Comparison of ENCODE assay signal across 8 mouse cellular contexts in genomic region chr17:47738066-47738878, GRCm38 (mm10). TPM values are rescaled to one million over a fixed set of nuclear protein-coding genes. Genes with fewer than 3 reads are reported as not detected.
DNase-seq lines count a peak whose midpoint lies in the region; ATAC-seq lines count a peak whose summit lies in the region.

No protein-coding gene starts in this region.

- H3K36me3 ChIP-seq in forebrain, embryonic 13.5 days (ENCODE audit: poor library complexity, severe bottlenecking) = no peaks in the 10 kb centered on the region
- H3K36me3 ChIP-seq in hindbrain, embryonic 12.5 days = no peaks in the 10 kb centered on the region
- no peaks in the 10 kb centered on the region for H3K36me3 ChIP-seq in limb, embryonic 15.5 days
- no peaks in the 10 kb centered on the region for H3K36me3 ChIP-seq in midbrain, embryonic 14.5 days (ENCODE audit: control insufficient read depth, insufficient read depth, low read length)
- H3K36me3 ChIP-seq in splenic B cell, adult 2 months (ENCODE audit: control insufficient read depth, insufficient read depth, low read length, poor library complexity, severe bottlenecking) = no peaks in the 10 kb centered on the region; the same call in 1 of the 2 replicates

- peak overlapping the region; percentile 56 for H3K4me3 ChIP-seq in forebrain, embryonic 13.5 days
- peak overlapping the region; percentile 50 for H3K4me3 ChIP-seq in hindbrain, embryonic 12.5 days
- H3K4me3 ChIP-seq in limb, embryonic 15.5 days = peak overlapping the region; percentile 87
- peak overlapping the region; percentile 56 for H3K4me3 ChIP-seq in midbrain, embryonic 14.5 days (replicated peaks; ENCODE audit: low read depth, low read length)

- peak overlapping the region; percentile 91 for H3K4me2 ChIP-seq in forebrain, embryonic 13.5 days
- peak overlapping the region; percentile 90 for H3K4me2 ChIP-seq in hindbrain, embryonic 12.5 days (replicated peaks)
- H3K4me2 ChIP-seq in limb, embryonic 15.5 days = peak overlapping the region; percentile 94
- H3K4me2 ChIP-seq in midbrain, embryonic 14.5 days (ENCODE audit: low read length) = peak overlapping the region; percentile 95

- peaks cover 27% of the 10 kb centered on the region for H3K4me1 ChIP-seq in forebrain, embryonic 13.5 days
- peaks cover 29% of the 10 kb centered on the region for H3K4me1 ChIP-seq in hindbrain, embryonic 12.5 days
- H3K4me1 ChIP-seq in limb, embryonic 15.5 days = peaks cover 24% of the 10 kb centered on the region
- H3K4me1 ChIP-seq in midbrain, embryonic 14.5 days (ENCODE audit: control insufficient read depth, insufficient read depth, low read length) = peaks cover 13% of the 10 kb centered on the region

- peak overlapping the region; percentile 12 for H3K9ac ChIP-seq in forebrain, embryonic 13.5 days
- peak overlapping the region; percentile 70 for H3K9ac ChIP-seq in hindbrain, embryonic 12.5 days
- peak overlapping the region; percentile 42 for H3K9ac ChIP-seq in limb, embryonic 15.5 days
- H3K9ac ChIP-seq in midbrain, embryonic 14.5 days (replicated peaks; ENCODE audit: low read length) = peak overlapping the region; percentile 50

- peak; percentile 17 for ATAC-seq in cerebellum, adult (ENCODE audit: insufficient number of reproducible peaks, low FRiP score, low TSS enrichment)
- peak; percentile 27 for ATAC-seq in forebrain, embryonic 13.5 days
- peak; percentile 55 for ATAC-seq in hindbrain, embryonic 12.5 days (ENCODE audit: low FRiP score)
- peak; percentile 72 for ATAC-seq in limb, embryonic 15.5 days (ENCODE audit: insufficient number of reproducible peaks, low FRiP score, low TSS enrichment, low read depth)
- ATAC-seq in midbrain, embryonic 14.5 days (ENCODE audit: low FRiP score, low TSS enrichment) = peak; percentile 29

- WGBS in forebrain, embryonic 13.5 days = 1% methylated on average over 53 of the region's 61 CpGs
- under 1% methylated on average over 49 of the region's 61 CpGs for WGBS in hindbrain, embryonic 12.5 days
- WGBS in limb, embryonic 15.5 days = under 1% methylated on average over 51 of the region's 61 CpGs
- under 1% methylated on average over 53 of the region's 61 CpGs for WGBS in midbrain, embryonic 14.5 days

- no peaks in the 10 kb centered on the region for H3K9me3 ChIP-seq in forebrain, embryonic 13.5 days (replicated peaks)
- no peaks in the 10 kb centered on the region for H3K9me3 ChIP-seq in hindbrain, embryonic 12.5 days (replicated peaks)
- no peaks in the 10 kb centered on the region for H3K9me3 ChIP-seq in limb, embryonic 15.5 days
- no peaks in the 10 kb centered on the region for H3K9me3 ChIP-seq in midbrain, embryonic 14.5 days (ENCODE audit: control insufficient read depth, low read length)

- no peak overlapping the region for H3K27ac ChIP-seq in forebrain, embryonic 13.5 days
- peak overlapping the region; percentile 52; the same call in 1 of the 2 replicates for H3K27ac ChIP-seq in hindbrain, embryonic 12.5 days
- H3K27ac ChIP-seq in limb, embryonic 15.5 days = peak overlapping the region; percentile 94
- H3K27ac ChIP-seq in midbrain, embryonic 14.5 days (replicated peaks; ENCODE audit: low read depth, low read length) = no peak overlapping the region

- peak; percentile 76 to 78 for DNase-seq in adrenal gland, adult (ENCODE audit: inconsistent age in 2 of 2, low spot score in 1 of 2)
- DNase-seq in adrenal gland, postnatal 4 days (ENCODE audit: low spot score in 2 of 2) = no peak
- peak; percentile 51 for DNase-seq in midbrain, embryonic 14.5 days
- peak; percentile 91 for DNase-seq in splenic B cell, adult 2 months (ENCODE audit: low read depth, low spot score)

- H3K27me3 ChIP-seq in forebrain, embryonic 13.5 days = peaks cover 34% of the 10 kb centered on the region
- H3K27me3 ChIP-seq in hindbrain, embryonic 12.5 days = peaks cover 32% of the 10 kb centered on the region
- H3K27me3 ChIP-seq in limb, embryonic 15.5 days = no peaks in the 10 kb centered on the region
- peaks cover 23% of the 10 kb centered on the region for H3K27me3 ChIP-seq in midbrain, embryonic 14.5 days (ENCODE audit: control insufficient read depth, insufficient read depth, low read length)
- H3K27me3 ChIP-seq in splenic B cell, adult 2 months (ENCODE audit: control insufficient read depth, insufficient read depth, low read length, poor library complexity, severe bottlenecking) = no peaks in the 10 kb centered on the region

RNA-seq across cellular contexts. Expression of gene Tfeb, which starts 1.4 kb away (rescaled TPM):
- total RNA-seq in adrenal gland, postnatal 4 days (2021) = 10 to 100 TPM; 22.1 to 22.3 TPM
- polyA plus RNA-seq in forebrain, embryonic 13.5 days (2015; fragmentation: Nextera tagmentation; extraction: Ambion mirVana) = 1.5 and 1.7 TPM in 2 replicates
- polyA plus RNA-seq in hindbrain, embryonic 12.5 days (2016; fragmentation: Nextera tagmentation; extraction: Ambion mirVana) = 4.9 TPM in 2 replicates
- polyA plus RNA-seq in limb, embryonic 15.5 days (2015; fragmentation: Nextera tagmentation; extraction: Ambion mirVana) = 13.0 and 14.1 TPM in 2 replicates
- polyA plus RNA-seq in midbrain, embryonic 14.5 days (2014; fragmentation: Nextera tagmentation; extraction: Ambion mirVana) = 1.6 and 2.7 TPM in 2 replicates

RNA-seq across cellular contexts. Expression of gene Pgc, which starts 11.6 kb away (rescaled TPM):
- not detected for total RNA-seq in adrenal gland, postnatal 4 days (2021)
- polyA plus RNA-seq in forebrain, embryonic 13.5 days (2015; fragmentation: Nextera tagmentation; extraction: Ambion mirVana) = not detected in 2 replicates
- polyA plus RNA-seq in hindbrain, embryonic 12.5 days (2016; fragmentation: Nextera tagmentation; extraction: Ambion mirVana) = not detected in 2 replicates
- 0.10 and 0.16 TPM in 2 replicates for polyA plus RNA-seq in limb, embryonic 15.5 days (2015; fragmentation: Nextera tagmentation; extraction: Ambion mirVana)
- polyA plus RNA-seq in midbrain, embryonic 14.5 days (2014; fragmentation: Nextera tagmentation; extraction: Ambion mirVana) = not detected in 2 replicates

RNA-seq across cellular contexts. Expression of gene Prickle4, which starts 43.7 kb away (rescaled TPM):
- total RNA-seq in adrenal gland, postnatal 4 days (2021) = 1 to 10 TPM; 1.4 to 2.6 TPM
- not detected in 2 replicates for polyA plus RNA-seq in forebrain, embryonic 13.5 days (2015; fragmentation: Nextera tagmentation; extraction: Ambion mirVana)
- polyA plus RNA-seq in hindbrain, embryonic 12.5 days (2016; fragmentation: Nextera tagmentation; extraction: Ambion mirVana) = 0.63 and 1.2 TPM in 2 replicates
- 0.27 TPM in 1 of 2 replicates, not detected in the other for polyA plus RNA-seq in limb, embryonic 15.5 days (2015; fragmentation: Nextera tagmentation; extraction: Ambion mirVana)
- 2.1 TPM in 1 of 2 replicates, not detected in the other for polyA plus RNA-seq in midbrain, embryonic 14.5 days (2014; fragmentation: Nextera tagmentation; extraction: Ambion mirVana)

RNA-seq across cellular contexts. Expression of gene Gm21981, which starts 44.0 kb away (rescaled TPM):
- total RNA-seq in adrenal gland, postnatal 4 days (2021) = 1 to 10 TPM; 1.5 to 1.7 TPM
- 0.21 and 0.54 TPM in 2 replicates for polyA plus RNA-seq in forebrain, embryonic 13.5 days (2015; fragmentation: Nextera tagmentation; extraction: Ambion mirVana)
- 0.23 and 0.27 TPM in 2 replicates for polyA plus RNA-seq in hindbrain, embryonic 12.5 days (2016; fragmentation: Nextera tagmentation; extraction: Ambion mirVana)
- 0.13 and 0.41 TPM in 2 replicates for polyA plus RNA-seq in limb, embryonic 15.5 days (2015; fragmentation: Nextera tagmentation; extraction: Ambion mirVana)
- 5.4 and 7.2 TPM in 2 replicates for polyA plus RNA-seq in midbrain, embryonic 14.5 days (2014; fragmentation: Nextera tagmentation; extraction: Ambion mirVana)

RNA-seq across cellular contexts. Expression of gene Frs3, which starts 49.4 kb away (rescaled TPM):
- total RNA-seq in adrenal gland, postnatal 4 days (2021) = 10 to 100 TPM in 1 of 2 experiments, 1 to 10 TPM in 1; 9.3 to 12.4 TPM
- polyA plus RNA-seq in forebrain, embryonic 13.5 days (2015; fragmentation: Nextera tagmentation; extraction: Ambion mirVana) = 11.6 and 11.8 TPM in 2 replicates
- 18.7 and 18.9 TPM in 2 replicates for polyA plus RNA-seq in hindbrain, embryonic 12.5 days (2016; fragmentation: Nextera tagmentation; extraction: Ambion mirVana)
- 4.1 and 4.4 TPM in 2 replicates for polyA plus RNA-seq in limb, embryonic 15.5 days (2015; fragmentation: Nextera tagmentation; extraction: Ambion mirVana)
- polyA plus RNA-seq in midbrain, embryonic 14.5 days (2014; fragmentation: Nextera tagmentation; extraction: Ambion mirVana) = 32.3 and 33.2 TPM in 2 replicates

Comparison
In these comparisons a context has a peak if more than half of its experiments do, and no peak if none do; other contexts are left out.
1. DNase-seq: peak in adrenal gland, adult (2 of 2), midbrain, embryonic 14.5 days (single experiment) and splenic B cell, adult 2 months (single experiment); none in adrenal gland, postnatal 4 days (0 of 2).
2. ATAC-seq: peak in every context shown above with its lines; median percentile 72 in limb, embryonic 15.5 days; 55 in hindbrain, embryonic 12.5 days; 29 in midbrain, embryonic 14.5 days; 27 in forebrain, embryonic 13.5 days; 17 in cerebellum, adult.
3. H3K27ac ChIP-seq: peak in hindbrain, embryonic 12.5 days (single experiment) and limb, embryonic 15.5 days (single experiment); none in forebrain, embryonic 13.5 days (single experiment) and midbrain, embryonic 14.5 days (single experiment).
4. H3K9ac ChIP-seq: peak in every context shown above with its lines; median percentile 70 in hindbrain, embryonic 12.5 days; 50 in midbrain, embryonic 14.5 days; 42 in limb, embryonic 15.5 days; 12 in forebrain, embryonic 13.5 days.
5. Peak in every context shown above with its lines, with median percentiles within 50 percentile points of each other: H3K4me2 ChIP-seq and H3K4me3 ChIP-seq.